Mouse (Mus musculus): ENCODE results near the gene Anxa9. TPM values are rescaled to one million over a fixed set of nuclear protein-coding genes. Genes with fewer than 3 reads are reported as not detected.

The Anxa9 gene
- total and polyA plus RNA-seq, 2 experiments from 2014 or later, result 0.11 to 0.49 TPM

- no peaks in the 10 kb centered on the region for H3K27me3 ChIP-seq (ENCODE audit: control insufficient read depth, insufficient read depth, low read length)
- H3K4me3 ChIP-seq (ENCODE audit: low read depth, low read length), result no peak overlapping the region
- no peaks in the 10 kb centered on the region for H3K4me1 ChIP-seq (ENCODE audit: control insufficient read depth, insufficient read depth)
- H3K27ac ChIP-seq (ENCODE audit: low read depth), result no peak overlapping the region
- TF ChIP-seq EP300 (IDR thresholded peaks at IDR 0.05; ENCODE audit: low read depth), result no peak
- DNase-seq (ENCODE audit: low spot score) (no peak), ATAC-seq (ENCODE audit: insufficient read depth, low read depth) (no peak)
- no peaks in the 10 kb centered on the region for H3K9me3 ChIP-seq (replicated peaks; ENCODE audit: control insufficient read depth, low read length)
- H3K4me2 ChIP-seq (ENCODE audit: low read depth, low read length), result no peak overlapping the region
- H3K36me3 ChIP-seq (replicated peaks; ENCODE audit: control insufficient read depth, insufficient read depth, low read length), result peaks cover 49% of the 10 kb centered on the region
- no peak overlapping the region for H3K9ac ChIP-seq (replicated peaks; ENCODE audit: low read depth, low read length)
These were observed 39.1 kb downstream of the Anxa9 start for GRCm38 (mm10) chr3:95267855-95268254.

- DNase-seq (ENCODE audit: low spot score) (no peak), ATAC-seq (ENCODE audit: insufficient read depth, low read depth) (no peak)
- Histone ChIP-seq H3K9me3 (replicated peaks; ENCODE audit: control insufficient read depth, low read length) (no peaks in the 10 kb centered on the region), H3K4me3 (ENCODE audit: low read depth, low read length) (no peak overlapping the region), H3K36me3 (replicated peaks; ENCODE audit: control insufficient read depth, insufficient read depth, low read length) (peaks cover 63% of the 10 kb centered on the region), H3K4me2 (ENCODE audit: low read depth, low read length) (no peak overlapping the region), H3K4me1 (ENCODE audit: control insufficient read depth, insufficient read depth) (no peaks in the 10 kb centered on the region), H3K27ac (ENCODE audit: low read depth) (no peak overlapping the region), H3K27me3 (ENCODE audit: control insufficient read depth, insufficient read depth, low read length) (no peaks in the 10 kb centered on the region), H3K9ac (replicated peaks; ENCODE audit: low read depth, low read length) (no peak overlapping the region)
- 95% methylated on average over 3 of the region's 3 CpGs for WGBS
- no peak for TF ChIP-seq EP300 (IDR thresholded peaks at IDR 0.05; ENCODE audit: low read depth)
- no peak for TF ChIP-seq CTCF (IDR thresholded peaks at IDR 0.05; ENCODE audit: low read depth)
These were observed 40.9 kb downstream of the Anxa9 start for GRCm38 (mm10) chr3:95266052-95266451.

- Histone ChIP-seq H3K4me2 (ENCODE audit: low read depth, low read length) (no peak overlapping the region), H3K9me3 (replicated peaks; ENCODE audit: control insufficient read depth, low read length) (no peaks in the 10 kb centered on the region), H3K9ac (replicated peaks; ENCODE audit: low read depth, low read length) (no peak overlapping the region), H3K36me3 (replicated peaks; ENCODE audit: control insufficient read depth, insufficient read depth, low read length) (peaks cover 73% of the 10 kb centered on the region), H3K4me1 (ENCODE audit: control insufficient read depth, insufficient read depth) (no peaks in the 10 kb centered on the region), H3K27ac (ENCODE audit: low read depth) (no peak overlapping the region), H3K4me3 (ENCODE audit: low read depth, low read length) (no peak overlapping the region), H3K27me3 (ENCODE audit: control insufficient read depth, insufficient read depth, low read length) (no peaks in the 10 kb centered on the region)
- 74% methylated on average over 1 of the region's 1 CpGs for WGBS
- TF ChIP-seq EP300 (IDR thresholded peaks at IDR 0.05; ENCODE audit: low read depth) (no peak), CTCF (IDR thresholded peaks at IDR 0.05; ENCODE audit: low read depth) (no peak)
- DNase-seq (ENCODE audit: low spot score), result no peak
- ATAC-seq (ENCODE audit: insufficient read depth, low read depth), result no peak
These were observed 42.3 kb downstream of the Anxa9 start for GRCm38 (mm10) chr3:95264724-95265123.

GRCm38 (mm10) chr3:95263089-95263739 lies 43.8 kb downstream of the Anxa9 start:
- H3K27me3 ChIP-seq (ENCODE audit: control insufficient read depth, insufficient read depth, low read length), result no peaks in the 10 kb centered on the region
- no peaks in the 10 kb centered on the region for H3K9me3 ChIP-seq (replicated peaks; ENCODE audit: control insufficient read depth, low read length)
- no peak for DNase-seq (ENCODE audit: low spot score)
- no peak overlapping the region for H3K4me2 ChIP-seq (ENCODE audit: low read depth, low read length)
- peaks cover 77% of the 10 kb centered on the region for H3K36me3 ChIP-seq (replicated peaks; ENCODE audit: control insufficient read depth, insufficient read depth, low read length)
- H3K4me3 ChIP-seq (ENCODE audit: low read depth, low read length), result no peak overlapping the region
- no peak overlapping the region for H3K9ac ChIP-seq (replicated peaks; ENCODE audit: low read depth, low read length)
- no peaks in the 10 kb centered on the region for H3K4me1 ChIP-seq (ENCODE audit: control insufficient read depth, insufficient read depth)
- no peak overlapping the region for H3K27ac ChIP-seq (ENCODE audit: low read depth)
- TF ChIP-seq CTCF (IDR thresholded peaks at IDR 0.05; ENCODE audit: low read depth) (peak; percentile 69), EP300 (IDR thresholded peaks at IDR 0.05; ENCODE audit: low read depth) (no peak)
- ATAC-seq (ENCODE audit: insufficient read depth, low read depth), result peak; percentile 66
- WGBS, result 49% methylated on average over 11 of the region's 11 CpGs

GRCm38 (mm10) chr3:95261975-95262374 lies 45.0 kb downstream of the Anxa9 start:
- ATAC-seq (ENCODE audit: insufficient read depth, low read depth) (no peak), DNase-seq (ENCODE audit: low spot score) (no peak)
- peaks cover 77% of the 10 kb centered on the region for H3K36me3 ChIP-seq (replicated peaks; ENCODE audit: control insufficient read depth, insufficient read depth, low read length)

GRCm38 (mm10) chr3:95256931-95257330 lies 50.0 kb downstream of the Anxa9 start:
- no peak for TF ChIP-seq EP300 (IDR thresholded peaks at IDR 0.05; ENCODE audit: low read depth)
- TF ChIP-seq CTCF (IDR thresholded peaks at IDR 0.05; ENCODE audit: low read depth), result no peak
- no peak overlapping the region for H3K9ac ChIP-seq (replicated peaks; ENCODE audit: low read depth, low read length)
- DNase-seq (ENCODE audit: low spot score), result no peak
- no peak overlapping the region for H3K4me2 ChIP-seq (ENCODE audit: low read depth, low read length)
- no peak overlapping the region for H3K4me3 ChIP-seq (ENCODE audit: low read depth, low read length)
- peaks cover 73% of the 10 kb centered on the region for H3K36me3 ChIP-seq (replicated peaks; ENCODE audit: control insufficient read depth, insufficient read depth, low read length)
- no peak for ATAC-seq (ENCODE audit: insufficient read depth, low read depth)
- no peaks in the 10 kb centered on the region for H3K9me3 ChIP-seq (replicated peaks; ENCODE audit: control insufficient read depth, low read length)
- no peaks in the 10 kb centered on the region for H3K27me3 ChIP-seq (ENCODE audit: control insufficient read depth, insufficient read depth, low read length)
- H3K27ac ChIP-seq (ENCODE audit: low read depth), result no peak overlapping the region
- 83% methylated on average over 5 of the region's 5 CpGs for WGBS
- no peaks in the 10 kb centered on the region for H3K4me1 ChIP-seq (ENCODE audit: control insufficient read depth, insufficient read depth)

More at GRCm38 (mm10) chr3:95261975-95262374, 45.0 kb downstream of the Anxa9 start:
- H3K27me3 ChIP-seq (ENCODE audit: control insufficient read depth, insufficient read depth, low read length), result no peaks in the 10 kb centered on the region
- H3K4me1 ChIP-seq (ENCODE audit: control insufficient read depth, insufficient read depth), result no peaks in the 10 kb centered on the region
- H3K9me3 ChIP-seq (replicated peaks; ENCODE audit: control insufficient read depth, low read length), result no peaks in the 10 kb centered on the region
- no peak overlapping the region for H3K27ac ChIP-seq (ENCODE audit: low read depth)
- H3K9ac ChIP-seq (replicated peaks; ENCODE audit: low read depth, low read length), result no peak overlapping the region
- no peak overlapping the region for H3K4me3 ChIP-seq (ENCODE audit: low read depth, low read length)
- no peak overlapping the region for H3K4me2 ChIP-seq (ENCODE audit: low read depth, low read length)
- 77% methylated on average over 4 of the region's 4 CpGs for WGBS
- TF ChIP-seq EP300 (IDR thresholded peaks at IDR 0.05; ENCODE audit: low read depth), result no peak
- no peak for TF ChIP-seq CTCF (IDR thresholded peaks at IDR 0.05; ENCODE audit: low read depth)

Data from heart, postnatal 0 days (tissue).